Mouse (Mus musculus) heart, adult 2 months (tissue): Measurements from ENCODE around the gene Hoxc5.

ENCODE experiments used
- CTCF ChIP-seq: fragments of 200-600 bp; IDR thresholded peaks from 2 replicates; pipeline ENCODE4 v1.8.1; 2022; ENCODE audit warnings: antibody characterized with exemption, mild to moderate bottlenecking, moderate library complexity
- EP300 ChIP-seq: fragments of 200-500 bp; IDR thresholded peaks from 2 replicates; pipeline ENCODE4 v1.6.1; 2011; ENCODE audit warnings: low read depth, low read length, control low read depth; ENCODE audit not compliant: insufficient read depth
- POLR2A ChIP-seq: fragments of 200-500 bp; IDR thresholded peaks from 2 replicates; pipeline ENCODE4 v1.6.1; 2011; ENCODE audit warnings: mild to moderate bottlenecking, low read depth, low read length, control low read depth; ENCODE audit not compliant: insufficient read depth

DNA sequence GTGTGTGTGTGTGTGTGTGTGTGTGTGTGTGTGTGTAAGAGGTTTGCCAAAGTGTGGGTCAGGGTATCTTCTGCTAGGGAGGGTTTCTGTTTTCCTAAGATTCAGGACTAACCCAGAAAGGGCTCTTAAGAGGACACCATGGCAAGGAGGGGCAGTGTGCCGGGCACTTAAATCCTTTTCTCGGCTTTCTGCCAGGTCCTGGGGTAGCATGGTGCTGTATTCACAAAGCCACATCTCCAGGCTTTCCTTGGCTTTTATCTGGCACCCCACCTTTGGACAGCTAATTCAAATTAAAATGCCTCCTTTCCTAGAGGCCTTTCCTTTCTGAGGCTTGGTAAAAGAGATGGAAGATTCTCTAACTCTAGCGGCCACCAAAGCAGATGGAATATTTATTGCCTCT is 72.4 kb downstream of the Hoxc5 start:
- TF ChIP-seq CTCF (no peak), EP300 (no peak), POLR2A (no peak)
